Mouse (Mus musculus): ENCODE data around the gene F13a1. TPM values are rescaled to one million over a fixed set of nuclear protein-coding genes. Genes with fewer than 3 reads are reported as not detected.

Gene F13a1
- total RNA-seq (2023; ENCODE audit: inconsistent age) = 0.24 to 0.83 TPM (median 0.43 TPM) in 4 replicates

GRCm38 (mm10) chr13:37050126-37050525 is at the start of gene F13a1:
Gene F13a1 (minus strand): TSS chr13:37050244.

All from B cell, adult (primary cell).